Mouse (Mus musculus) bone marrow macrophage, adult 2 months (primary cell): ENCODE measurements around the gene Dnah7b.
"Not testable (repeated sequence)": the region's sequence is repeated elsewhere in the genome, so short reads cannot be mapped to it uniquely, and the experiment has no call there.

Source experiments
- CTCF ChIP-seq: IDR thresholded peaks from 2 replicates; pipeline ENCODE4 v1.5.1; 2012; ENCODE audit warnings: low read depth, mild to moderate bottlenecking, low read length, moderate library complexity
- POLR2A ChIP-seq: IDR thresholded peaks from 2 replicates; pipeline ENCODE4 v1.6.1; 2012; ENCODE audit warnings: mild to moderate bottlenecking, low read depth, low read length, borderline replicate concordance

DNA sequence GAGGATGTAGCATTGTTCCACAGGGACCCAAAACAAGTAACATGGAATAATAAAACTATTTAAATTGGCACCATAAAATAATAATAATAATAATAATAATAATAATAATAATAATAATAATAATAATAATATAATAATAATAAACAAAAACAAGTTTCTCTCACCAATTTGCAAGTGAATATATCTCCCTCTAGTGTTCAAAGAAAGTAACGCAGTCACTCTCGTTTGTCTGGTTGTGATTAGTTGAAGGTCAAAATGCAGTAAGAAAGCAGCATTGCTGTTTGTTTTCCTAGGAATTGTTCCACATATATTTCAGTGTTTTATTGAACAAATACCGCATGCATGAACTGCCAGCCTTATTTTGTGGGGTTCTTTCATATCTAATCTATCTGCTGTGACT, 350.8 kb downstream of the Dnah7b start:
- TF ChIP-seq POLR2A, CTCF: not testable (repeated sequence)
